Mouse (Mus musculus): ENCODE data around the gene Esrrb.

GRCm38 (mm10) chr12:86466180-86466579 is 105.3 kb downstream of the Esrrb start:
- TF ChIP-seq POLR2A (IDR thresholded peaks at IDR 0.05; ENCODE audit: insufficient read depth, low read depth, low read length) (no peak), CTCF (IDR thresholded peaks at IDR 0.05) (no peak), EP300 (IDR thresholded peaks at IDR 0.05; ENCODE audit: insufficient read depth, low read depth, low read length) (no peak)
